Mouse (Mus musculus) urinary bladder, adult 18-20 months (tissue): ENCODE measurements around the gene Dgkz.

Source experiments
- DNase-seq, 2 experiments: peaks; one replicate each; pipeline ENCODE4 v3.0.0; 2022; ENCODE audit warnings: low spot score in 2 of 2, mixed read lengths in 2 of 2

Dgkz gene

GRCm38 (mm10) chr2:91939303-91939935, 36.2 kb downstream of the Dgkz start:
- DNase-seq = no peak

- DNase-seq = no peak
Observed at GRCm38 (mm10) chr2:91936154-91936553, 39.5 kb downstream of the Dgkz start.

- no peak for DNase-seq
Observed at GRCm38 (mm10) chr2:91934826-91935525, 40.7 kb downstream of the Dgkz start.

- DNase-seq = no peak
Observed at GRCm38 (mm10) chr2:91934016-91934415, 41.6 kb downstream of the Dgkz start.

GRCm38 (mm10) chr2:91933471-91933870, 42.2 kb downstream of the Dgkz start:
- no peak for DNase-seq

- DNase-seq = no peak
Observed at GRCm38 (mm10) chr2:91932737-91933350, 42.8 kb downstream of the Dgkz start.

- DNase-seq = no peak
Observed at GRCm38 (mm10) chr2:91932160-91932711, 43.4 kb downstream of the Dgkz start, which contains the start of gene Mdk. TSS of gene Mdk (minus strand) at chr2:91932297.

GRCm38 (mm10) chr2:91931328-91932159, 44.1 kb downstream of the Dgkz start:
- DNase-seq = no peak

- DNase-seq = no peak
Observed at GRCm38 (mm10) chr2:91930761-91931291, 44.8 kb downstream of the Dgkz start.

GRCm38 (mm10) chr2:91929936-91930335, 45.7 kb downstream of the Dgkz start:
- DNase-seq = no peak

GRCm38 (mm10) chr2:91929455-91929854, 46.2 kb downstream of the Dgkz start:
- no peak for DNase-seq

- no peak for DNase-seq
Observed at GRCm38 (mm10) chr2:91928534-91929350, 46.9 kb downstream of the Dgkz start.

GRCm38 (mm10) chr2:91927826-91928533, 47.7 kb downstream of the Dgkz start:
- peak in 1 of 2 experiments; percentile 38 for DNase-seq

- no peak for DNase-seq
Observed at GRCm38 (mm10) chr2:91926949-91927348, 48.7 kb downstream of the Dgkz start, which contains the start of gene Chrm4. TSS of gene Chrm4 (plus strand) at chr2:91927249.

- DNase-seq = no peak
Observed at GRCm38 (mm10) chr2:91925442-91925841, 50.2 kb downstream of the Dgkz start.

GRCm38 (mm10) chr2:91924726-91925125, 50.9 kb downstream of the Dgkz start:
- no peak for DNase-seq

- DNase-seq = no peak
Observed at GRCm38 (mm10) chr2:91923415-91924337, 52.0 kb downstream of the Dgkz start.

GRCm38 (mm10) chr2:91922586-91923414, 52.9 kb downstream of the Dgkz start:
- no peak for DNase-seq
